In the genomic region with DNA sequence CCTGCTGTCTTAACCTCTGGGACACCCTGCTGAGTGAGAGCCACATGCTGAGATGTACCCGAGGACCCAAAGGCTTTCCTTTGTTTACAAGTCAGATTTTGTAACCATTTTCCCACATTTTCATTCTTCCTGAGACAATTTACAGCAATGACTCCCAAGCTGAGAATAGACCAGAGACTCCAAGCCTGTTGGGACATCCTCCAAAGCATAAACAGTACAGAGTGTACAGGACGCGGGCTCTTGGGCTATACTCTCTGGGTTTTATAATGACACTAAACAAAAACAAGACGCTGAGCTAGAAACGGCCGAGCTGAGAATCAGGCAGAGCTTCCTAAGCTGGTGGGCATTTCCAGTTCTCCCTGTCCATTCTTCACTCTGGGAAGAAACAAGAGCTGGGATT, we compare ENCODE assay signal across 25 mouse cellular contexts. TPM values are rescaled to one million over a fixed set of nuclear protein-coding genes. Genes with fewer than 3 reads are reported as not detected.
DNase-seq lines count a peak whose midpoint lies in the region; ATAC-seq and TF ChIP-seq lines count a peak whose summit lies in the region.
"Had no signal": no experiment of that assay in that cellular context is flagged by ENCODE, and none has a peak within 500 bp of the region (broad histone marks: within the 10 kb centered on the region; RNA-seq: fewer than 3 reads in every experiment).

No protein-coding gene starts in this region.

- no peaks in the 10 kb centered on the region for H3K4me1 ChIP-seq in kidney, embryonic 14.5 days (ENCODE audit: control insufficient read depth, insufficient read depth, low read length)
- peaks cover 7% of the 10 kb centered on the region for H3K4me1 ChIP-seq in lung, embryonic 16.5 days (replicated peaks; ENCODE audit: control insufficient read depth, insufficient read depth, low read length)
- 0 out of 2 replicates have a peak, but pooled peaks cover 2% of the 10 kb centered on the region for H3K4me1 ChIP-seq in brown adipose tissue, adult 24 weeks (ENCODE audit: control insufficient read depth, insufficient read depth, insufficient read length, low read length)
- no peaks in the 10 kb centered on the region for H3K4me1 ChIP-seq in midbrain, embryonic 11.5 days (ENCODE audit: control insufficient read depth, insufficient read depth, low read length)
- H3K4me1 ChIP-seq: forebrain, embryonic 13.5 days; hindbrain, embryonic 12.5 days; limb, embryonic 10.5 days had no signal

- intact Hi-C loops in gastrocnemius, adult 2 months (cut with DNase I): no loop called here
- intact Hi-C loops in gastrocnemius, postnatal 36 days (cut with DNase I): no loop called here

- no peak overlapping the region for H3K4me3 ChIP-seq in gastrocnemius, adult 2 months
- H3K4me3 ChIP-seq in kidney, embryonic 14.5 days (ENCODE audit: low read length): no peak overlapping the region
- H3K4me3 ChIP-seq in lung, embryonic 16.5 days (ENCODE audit: low read length): no peak overlapping the region
- H3K4me3 ChIP-seq in brown adipose tissue, adult 24 weeks (ENCODE audit: insufficient read depth, low read depth, low read length): no peak overlapping the region
- H3K4me3 ChIP-seq in midbrain, embryonic 11.5 days (ENCODE audit: low read depth, low read length): no peak overlapping the region
- H3K4me3 ChIP-seq: forebrain, embryonic 13.5 days; hindbrain, embryonic 12.5 days; limb, embryonic 10.5 days; limb, embryonic 15.5 days had no signal

- no peak for DNase-seq in gastrocnemius, adult 2 months
- no peak for DNase-seq in gastrocnemius, postnatal 36 days
- DNase-seq in kidney, adult 9 months: no peak
- DNase-seq in lung, adult 18-20 months: no peak
- DNase-seq in midbrain, embryonic 11.5 days (ENCODE audit: low spot score, missing footprints): no peak
- DNase-seq: cerebellum, adult 11 months; cerebellum, adult 9-10 months; cerebellum, postnatal 36 days; gastrocnemius, postnatal 14 days; heart, adult 18-20 months; midbrain, embryonic 14.5 days had no signal

- H3K9me3 ChIP-seq in kidney, embryonic 14.5 days (ENCODE audit: control insufficient read depth, low read length): 0 out of 2 replicates have a peak, but pooled peaks cover 3% of the 10 kb centered on the region
- H3K9me3 ChIP-seq in lung, embryonic 16.5 days (ENCODE audit: control insufficient read depth, low read length): peaks cover 5% of the 10 kb centered on the region
- peaks cover 3% of the 10 kb centered on the region; the same call in 1 of the 2 replicates for H3K9me3 ChIP-seq in midbrain, embryonic 11.5 days (ENCODE audit: control insufficient read depth, low read length)
- H3K9me3 ChIP-seq: forebrain, embryonic 13.5 days; hindbrain, embryonic 12.5 days; limb, embryonic 10.5 days; limb, embryonic 15.5 days had no signal

- H3K9ac ChIP-seq in kidney, embryonic 14.5 days (ENCODE audit: low read depth, low read length): no peak overlapping the region
- no peak overlapping the region for H3K9ac ChIP-seq in lung, embryonic 16.5 days (ENCODE audit: low read length)
- H3K9ac ChIP-seq in midbrain, embryonic 11.5 days (ENCODE audit: low read length): no peak overlapping the region
- H3K9ac ChIP-seq: forebrain, embryonic 13.5 days; hindbrain, embryonic 12.5 days; limb, embryonic 15.5 days; liver, embryonic 14.5 days had no signal

- H3K27me3 ChIP-seq in kidney, embryonic 14.5 days (ENCODE audit: control insufficient read depth, insufficient read depth, low read length): no peaks in the 10 kb centered on the region
- no peaks in the 10 kb centered on the region for H3K27me3 ChIP-seq in lung, embryonic 16.5 days (ENCODE audit: control insufficient read depth, insufficient read depth, low read depth, low read length)
- H3K27me3 ChIP-seq in midbrain, embryonic 11.5 days (ENCODE audit: control insufficient read depth, insufficient read depth, low read length): no peaks in the 10 kb centered on the region
- H3K27me3 ChIP-seq: CH12.LX; forebrain, embryonic 13.5 days; hindbrain, embryonic 12.5 days; limb, embryonic 15.5 days had no signal

- 84% methylated on average over 6 of the region's 6 CpGs for WGBS in kidney, embryonic 14.5 days
- 72% methylated on average over 6 of the region's 6 CpGs for WGBS in lung, embryonic 16.5 days
- 87% methylated on average over 6 of the region's 6 CpGs for WGBS in midbrain, embryonic 11.5 days

- TF ChIP-seq CTCF in gastrocnemius, adult 2 months (IDR thresholded peaks at IDR 0.05): no peak

- H3K27ac ChIP-seq in gastrocnemius, adult 2 months: peak overlapping the region; percentile 9
- H3K27ac ChIP-seq in kidney, embryonic 14.5 days (ENCODE audit: low read depth, low read length): peak overlapping the region; percentile 51; the same call in 1 of the 2 replicates
- H3K27ac ChIP-seq in lung, embryonic 16.5 days (ENCODE audit: low read length): no peak overlapping the region
- peak overlapping the region; percentile 22 for H3K27ac ChIP-seq in brown adipose tissue, adult 24 weeks (replicated peaks; ENCODE audit: low read depth, low read length)
- no peak overlapping the region for H3K27ac ChIP-seq in midbrain, embryonic 11.5 days (ENCODE audit: low read depth, low read length)
- H3K27ac ChIP-seq: forebrain, embryonic 13.5 days; hindbrain, embryonic 12.5 days; limb, embryonic 10.5 days; limb, embryonic 15.5 days; liver, embryonic 14.5 days; macrophage had no signal

- H3K36me3 ChIP-seq in kidney, embryonic 14.5 days (ENCODE audit: control insufficient read depth, insufficient read depth, low read length): no peaks in the 10 kb centered on the region
- no peaks in the 10 kb centered on the region for H3K36me3 ChIP-seq in lung, embryonic 16.5 days (ENCODE audit: control insufficient read depth, insufficient read depth, low read length)
- no peaks in the 10 kb centered on the region for H3K36me3 ChIP-seq in midbrain, embryonic 11.5 days (ENCODE audit: control insufficient read depth, insufficient read depth, low read length)
- H3K36me3 ChIP-seq: G1E; hindbrain, embryonic 12.5 days; limb, embryonic 10.5 days; limb, embryonic 15.5 days had no signal

- no peak overlapping the region for H3K4me2 ChIP-seq in kidney, embryonic 14.5 days (replicated peaks; ENCODE audit: low read depth, low read length)
- no peak overlapping the region for H3K4me2 ChIP-seq in lung, embryonic 16.5 days (ENCODE audit: low read depth, low read length)
- no peak overlapping the region for H3K4me2 ChIP-seq in midbrain, embryonic 11.5 days
- H3K4me2 ChIP-seq: forebrain, embryonic 13.5 days; hindbrain, embryonic 12.5 days; limb, embryonic 15.5 days had no signal

- ATAC-seq in kidney, embryonic 14.5 days (ENCODE audit: low FRiP score, low TSS enrichment): no peak
- peak; percentile 24; the same call in 1 of the 2 replicates for ATAC-seq in lung, embryonic 16.5 days (ENCODE audit: low read depth)
- ATAC-seq in midbrain, embryonic 11.5 days (ENCODE audit: low FRiP score): no peak
- ATAC-seq: forebrain, embryonic 13.5 days; intestine, postnatal 0 days had no signal

RNA-seq across cellular contexts. Expression of gene Il34, which starts 31.0 kb away (rescaled TPM):
- 1 to 10 TPM; 5.2 TPM for total RNA-seq in gastrocnemius, adult 2 months (2021)
- total RNA-seq in gastrocnemius, postnatal 36 days (2021): 1 to 10 TPM; 4.8 TPM
- 0.50 and 1.7 TPM in 2 replicates for polyA plus RNA-seq in kidney, embryonic 14.5 days (2014; fragmentation: Nextera tagmentation; extraction: Ambion mirVana)
- polyA plus RNA-seq in lung, embryonic 16.5 days (2015; fragmentation: Nextera tagmentation; extraction: Ambion mirVana): 4.9 and 6.5 TPM in 2 replicates
- 3.6 and 6.1 TPM in 2 replicates for polyA plus RNA-seq in brown adipose tissue, adult 24 weeks (2012; ENCODE audit: insufficient read depth, insufficient read length, missing spikeins)
- polyA plus RNA-seq in midbrain, embryonic 11.5 days (2014; fragmentation: Nextera tagmentation; extraction: Ambion mirVana): 0.38 and 0.81 TPM in 2 replicates
- total RNA-seq: G1E; megakaryocyte-erythroid progenitor cell, adult 5-6 weeks; monocyte, adult 5-6 weeks had no signal
- polyA plus RNA-seq: G1E; liver, embryonic 14.5 days; macrophage had no signal

RNA-seq across cellular contexts. Expression of gene Mtss1l, which starts 53.4 kb away (rescaled TPM):
- 100 to 1,000 TPM in 1 of 2 experiments, 10 to 100 TPM in 1; 85.5 to 125 TPM for total RNA-seq in gastrocnemius, adult 2 months (2021)
- 100 to 1,000 TPM in 1 of 2 experiments, 10 to 100 TPM in 1; 78.8 to 106 TPM for total RNA-seq in gastrocnemius, postnatal 36 days (2021)
- polyA plus RNA-seq in kidney, embryonic 14.5 days (2014; fragmentation: Nextera tagmentation; extraction: Ambion mirVana): 11.2 and 11.4 TPM in 2 replicates
- 13.2 and 15.5 TPM in 2 replicates for polyA plus RNA-seq in lung, embryonic 16.5 days (2015; fragmentation: Nextera tagmentation; extraction: Ambion mirVana)
- 7.1 and 10.8 TPM in 2 replicates for polyA plus RNA-seq in brown adipose tissue, adult 24 weeks (2012; ENCODE audit: insufficient read depth, insufficient read length, missing spikeins)
- polyA plus RNA-seq in midbrain, embryonic 11.5 days (2014; fragmentation: Nextera tagmentation; extraction: Ambion mirVana): 7.4 and 9.6 TPM in 2 replicates

Comparison
In these comparisons a context has a peak if more than half of its experiments do, and no peak if none do; other contexts are left out.
1. H3K27ac ChIP-seq: peak in gastrocnemius, adult 2 months (single experiment), kidney, embryonic 14.5 days (single experiment) and brown adipose tissue, adult 24 weeks (single experiment); none in lung, embryonic 16.5 days (single experiment) and midbrain, embryonic 11.5 days (single experiment).